Mouse (Mus musculus): ENCODE data around the gene Auh. TPM values are rescaled to one million over a fixed set of nuclear protein-coding genes. Genes with fewer than 3 reads are reported as not detected.

Gene Auh
- polyA plus RNA-seq, 1 experiment from 2014 or later: 64.6 TPM

GRCm38 (mm10) chr13:52892065-52892503, 37.4 kb downstream of the Auh start:
- no peak overlapping the region for H3K4me2 ChIP-seq
- H3K27me3 ChIP-seq: no peaks in the 10 kb centered on the region
- ATAC-seq (ENCODE audit: low FRiP score): no peak
- H3K36me3 ChIP-seq: peaks cover 15% of the 10 kb centered on the region
- no peak overlapping the region for H3K27ac ChIP-seq
- 75% methylated on average over 10 of the region's 10 CpGs for WGBS
- H3K9me3 ChIP-seq: no peaks in the 10 kb centered on the region
- H3K4me1 ChIP-seq (replicated peaks): no peaks in the 10 kb centered on the region
- no peak overlapping the region for H3K4me3 ChIP-seq
- no peak overlapping the region; the same call in 1 of the 2 replicates for H3K9ac ChIP-seq

GRCm38 (mm10) chr13:52890313-52890712, 39.2 kb downstream of the Auh start:
- no peak overlapping the region for H3K27ac ChIP-seq
- H3K9me3 ChIP-seq: no peaks in the 10 kb centered on the region
- WGBS: 88% methylated on average over 9 of the region's 9 CpGs
- no peak overlapping the region for H3K4me2 ChIP-seq
- no peak overlapping the region for H3K9ac ChIP-seq
- H3K27me3 ChIP-seq: no peaks in the 10 kb centered on the region
- ATAC-seq (ENCODE audit: low FRiP score): no peak
- H3K4me3 ChIP-seq: no peak overlapping the region
- no peaks in the 10 kb centered on the region for H3K4me1 ChIP-seq (replicated peaks)
- H3K36me3 ChIP-seq: peaks cover 9% of the 10 kb centered on the region

- Histone ChIP-seq H3K36me3 (peaks cover 6% of the 10 kb centered on the region), H3K27ac (no peak overlapping the region), H3K9ac (no peak overlapping the region), H3K4me2 (no peak overlapping the region), H3K9me3 (no peaks in the 10 kb centered on the region), H3K4me3 (no peak overlapping the region), H3K27me3 (no peaks in the 10 kb centered on the region), H3K4me1 (replicated peaks) (peaks cover 19% of the 10 kb centered on the region)
- WGBS: 89% methylated on average over 7 of the region's 7 CpGs
- no peak for ATAC-seq (ENCODE audit: low FRiP score)
Observed at GRCm38 (mm10) chr13:52886779-52887178, 42.7 kb downstream of the Auh start.

- no peak for ATAC-seq (ENCODE audit: low FRiP score)
- Histone ChIP-seq H3K27ac (no peak overlapping the region), H3K4me3 (no peak overlapping the region), H3K4me1 (replicated peaks) (peaks cover 38% of the 10 kb centered on the region), H3K9me3 (no peaks in the 10 kb centered on the region), H3K36me3 (peaks cover 6% of the 10 kb centered on the region), H3K27me3 (no peaks in the 10 kb centered on the region), H3K9ac (0 out of 2 replicates have a peak overlapping the region, but pooled peaks have one; percentile 19), H3K4me2 (no peak overlapping the region)
- 76% methylated on average over 4 of the region's 4 CpGs for WGBS
Observed at GRCm38 (mm10) chr13:52883960-52884326, 45.5 kb downstream of the Auh start.

- peak overlapping the region; percentile 20; the same call in 1 of the 2 replicates for H3K27ac ChIP-seq
- H3K9me3 ChIP-seq: no peaks in the 10 kb centered on the region
- WGBS: 62% methylated on average over 19 of the region's 19 CpGs
- ATAC-seq (ENCODE audit: low FRiP score): no peak
- H3K36me3 ChIP-seq: peaks cover 6% of the 10 kb centered on the region
- H3K4me3 ChIP-seq: no peak overlapping the region
- no peaks in the 10 kb centered on the region for H3K27me3 ChIP-seq
- H3K9ac ChIP-seq: no peak overlapping the region
- peaks cover 42% of the 10 kb centered on the region for H3K4me1 ChIP-seq (replicated peaks)
- H3K4me2 ChIP-seq: no peak overlapping the region
Observed at GRCm38 (mm10) chr13:52883084-52883959, 46.2 kb downstream of the Auh start.

- ATAC-seq (ENCODE audit: low FRiP score): peak; percentile 58; the same call in 1 of the 2 replicates
- peaks cover 50% of the 10 kb centered on the region for H3K4me1 ChIP-seq (replicated peaks)
- H3K27me3 ChIP-seq: no peaks in the 10 kb centered on the region
- no peak overlapping the region; the same call in 1 of the 2 replicates for H3K9ac ChIP-seq
- no peak overlapping the region for H3K4me2 ChIP-seq
- no peak overlapping the region for H3K4me3 ChIP-seq
- H3K27ac ChIP-seq: peak overlapping the region; percentile 77
- no peaks in the 10 kb centered on the region for H3K36me3 ChIP-seq
- H3K9me3 ChIP-seq: no peaks in the 10 kb centered on the region
- WGBS: 34% methylated on average over 5 of the region's 5 CpGs
Observed at GRCm38 (mm10) chr13:52880386-52880785, 49.1 kb downstream of the Auh start.

- ATAC-seq (ENCODE audit: low FRiP score): peak; percentile 55; the same call in 1 of the 2 replicates
- H3K9me3 ChIP-seq: no peaks in the 10 kb centered on the region
- H3K27me3 ChIP-seq: no peaks in the 10 kb centered on the region
- peak overlapping the region; percentile 39; the same call in 1 of the 2 replicates for H3K9ac ChIP-seq
- H3K36me3 ChIP-seq: no peaks in the 10 kb centered on the region
- peaks cover 54% of the 10 kb centered on the region for H3K4me1 ChIP-seq (replicated peaks)
- H3K27ac ChIP-seq: peak overlapping the region; percentile 77
- no peak overlapping the region for H3K4me3 ChIP-seq
- H3K4me2 ChIP-seq: no peak overlapping the region
- WGBS: 28% methylated on average over 12 of the region's 12 CpGs
Observed at GRCm38 (mm10) chr13:52879918-52880317, 49.6 kb downstream of the Auh start.

GRCm38 (mm10) chr13:52879291-52879690, 50.2 kb downstream of the Auh start:
- 71% methylated on average over 9 of the region's 9 CpGs for WGBS
- H3K4me2 ChIP-seq: no peak overlapping the region
- peak overlapping the region; percentile 39; the same call in 1 of the 2 replicates for H3K9ac ChIP-seq
- H3K27me3 ChIP-seq: no peaks in the 10 kb centered on the region
- peak overlapping the region; percentile 77; the same call in 1 of the 2 replicates for H3K27ac ChIP-seq
- no peaks in the 10 kb centered on the region for H3K9me3 ChIP-seq
- H3K4me3 ChIP-seq: no peak overlapping the region
- peaks cover 52% of the 10 kb centered on the region for H3K4me1 ChIP-seq (replicated peaks)
- no peak for ATAC-seq (ENCODE audit: low FRiP score)
- no peaks in the 10 kb centered on the region for H3K36me3 ChIP-seq

- 52% methylated on average over 7 of the region's 7 CpGs for WGBS
- Histone ChIP-seq H3K9ac (0 out of 2 replicates have a peak overlapping the region, but pooled peaks have one; percentile 4), H3K36me3 (no peaks in the 10 kb centered on the region), H3K27me3 (no peaks in the 10 kb centered on the region), H3K4me3 (no peak overlapping the region), H3K4me1 (replicated peaks) (peaks cover 47% of the 10 kb centered on the region), H3K4me2 (no peak overlapping the region), H3K9me3 (no peaks in the 10 kb centered on the region), H3K27ac (no peak overlapping the region)
- no peak for ATAC-seq (ENCODE audit: low FRiP score)
Observed at GRCm38 (mm10) chr13:52878823-52879222, 50.7 kb downstream of the Auh start.

- H3K9ac ChIP-seq: no peak overlapping the region
- H3K27me3 ChIP-seq: no peaks in the 10 kb centered on the region
- no peak for ATAC-seq (ENCODE audit: low FRiP score)
- 72% methylated on average over 25 of the region's 25 CpGs for WGBS
- H3K4me2 ChIP-seq: no peak overlapping the region
- no peaks in the 10 kb centered on the region for H3K9me3 ChIP-seq
- H3K4me3 ChIP-seq: no peak overlapping the region
- peaks cover 35% of the 10 kb centered on the region for H3K4me1 ChIP-seq (replicated peaks)
- H3K27ac ChIP-seq: peak overlapping the region; percentile 63
- no peaks in the 10 kb centered on the region; the same call in 1 of the 2 replicates for H3K36me3 ChIP-seq
Observed at GRCm38 (mm10) chr13:52875541-52876325, 53.7 kb downstream of the Auh start.

- WGBS: 75% methylated on average over 6 of the region's 6 CpGs
- Histone ChIP-seq H3K4me1 (replicated peaks) (peaks cover 29% of the 10 kb centered on the region), H3K27ac (peak overlapping the region; percentile 63; the same call in 1 of the 2 replicates), H3K4me3 (no peak overlapping the region), H3K4me2 (no peak overlapping the region), H3K27me3 (no peaks in the 10 kb centered on the region), H3K9me3 (no peaks in the 10 kb centered on the region), H3K9ac (no peak overlapping the region), H3K36me3 (no peaks in the 10 kb centered on the region; the same call in 1 of the 2 replicates)
- no peak for ATAC-seq (ENCODE audit: low FRiP score)
Observed at GRCm38 (mm10) chr13:52875089-52875488, 54.4 kb downstream of the Auh start.

GRCm38 (mm10) chr13:52874338-52874737, 55.1 kb downstream of the Auh start:
- Histone ChIP-seq H3K4me3 (no peak overlapping the region), H3K9ac (no peak overlapping the region), H3K36me3 (no peaks in the 10 kb centered on the region; the same call in 1 of the 2 replicates), H3K4me1 (replicated peaks) (peaks cover 21% of the 10 kb centered on the region), H3K4me2 (no peak overlapping the region), H3K27me3 (no peaks in the 10 kb centered on the region), H3K9me3 (no peaks in the 10 kb centered on the region), H3K27ac (no peak overlapping the region)
- WGBS: 87% methylated on average over 6 of the region's 6 CpGs
- ATAC-seq (ENCODE audit: low FRiP score): no peak

Data from hindbrain, embryonic 13.5 days (tissue).